Mouse (Mus musculus) cerebellum, adult 2 months (tissue): Measurements from ENCODE around the gene Lingo1. TPM values are rescaled to one million over a fixed set of nuclear protein-coding genes. Genes with fewer than 3 reads are reported as not detected.

Experiments
- DNase-seq, 2 experiments: peaks; one replicate each; pipeline ENCODE4 v3.0.0; 2021
- H3K27ac ChIP-seq: fragments of 200-500 bp; 2 replicates; pipeline ENCODE4 v1.5.1; 2012; ENCODE audit warnings: low read length, control low read depth, inconsistent platforms; ENCODE audit not compliant: insufficient read depth
- H3K27me3 ChIP-seq: fragments of 200-500 bp; 2 replicates; pipeline ENCODE4 v1.6.1; 2012; ENCODE audit warnings: inconsistent platforms, mild to moderate bottlenecking, low read length, moderate library complexity; ENCODE audit not compliant: control insufficient read depth, insufficient read depth
- H3K4me1 ChIP-seq: fragments of 200-500 bp; 2 replicates; pipeline ENCODE4 v1.6.1; 2011; ENCODE audit warnings: low read length; ENCODE audit not compliant: control insufficient read depth, insufficient read depth
- H3K4me3 ChIP-seq: fragments of 200-500 bp; replicated peaks from 2 replicates; pipeline ENCODE3; 2011; ENCODE audit warnings: mild to moderate bottlenecking, low read depth, low read length, control low read depth; ENCODE audit not compliant: insufficient read depth
- CTCF ChIP-seq: fragments of 200-500 bp; IDR thresholded peaks from 2 replicates; pipeline ENCODE4 v1.5.1; 2011; ENCODE audit warnings: low read depth, mild to moderate bottlenecking, control low read depth, low read length, moderate library complexity, borderline replicate concordance; ENCODE audit not compliant: insufficient read depth
- POLR2A ChIP-seq: fragments of 200-500 bp; IDR thresholded peaks from 2 replicates; pipeline ENCODE4 v1.6.1; 2011; ENCODE audit warnings: low read length, control low read depth, borderline replicate concordance; ENCODE audit not compliant: insufficient read depth
- WGBS: fragments of 180-500 bp; shearing (Covaris S2); methylation state at CpG from one replicate; pipeline ENCODE4 v1.1.7; 2018; 5-methylcytosine and 5-hydroxymethylcytosine counted together
- polyA plus RNA-seq: library from polyadenylated mRNA; depleted of rRNA; stranded (reverse); fragments of >200 nt; gene quantifications from 2 replicates; pipeline ENCODE4 v1.2.3, GENCODE M21; 2012

Gene Lingo1
- polyA plus RNA-seq, 1 experiment, result 88.3 TPM

- TF ChIP-seq CTCF (no peak), POLR2A (no peak)
- 75% methylated on average over 3 of the region's 3 CpGs for WGBS
- Histone ChIP-seq H3K27ac (no peak overlapping the region), H3K4me3 (no peak overlapping the region), H3K4me1 (peaks cover 7% of the 10 kb centered on the region; the same call in 1 of the 2 replicates), H3K27me3 (no peaks in the 10 kb centered on the region)
- no peak for DNase-seq
These were observed 102.2 kb downstream of the Lingo1 start for GRCm38 (mm10) chr9:56694079-56694478.

- 47% methylated on average over 3 of the region's 3 CpGs for WGBS
- no peak for DNase-seq
- TF ChIP-seq POLR2A (no peak), CTCF (no peak)
- H3K4me3 ChIP-seq, result no peak overlapping the region
- H3K27ac ChIP-seq, result no peak overlapping the region
- H3K4me1 ChIP-seq, result peaks cover 17% of the 10 kb centered on the region
- no peaks in the 10 kb centered on the region for H3K27me3 ChIP-seq
These were observed 105.0 kb downstream of the Lingo1 start for GRCm38 (mm10) chr9:56691226-56691625.

GRCm38 (mm10) chr9:56690679-56691078 is 105.6 kb downstream of the Lingo1 start:
- Histone ChIP-seq H3K4me1 (peaks cover 19% of the 10 kb centered on the region), H3K27me3 (no peaks in the 10 kb centered on the region), H3K4me3 (no peak overlapping the region), H3K27ac (no peak overlapping the region)
- WGBS, result 83% methylated on average over 1 of the region's 1 CpGs
- DNase-seq, result no peak
- TF ChIP-seq POLR2A (no peak), CTCF (no peak)

- Histone ChIP-seq H3K27ac (no peak overlapping the region), H3K4me3 (no peak overlapping the region), H3K27me3 (no peaks in the 10 kb centered on the region), H3K4me1 (peaks cover 19% of the 10 kb centered on the region)
- TF ChIP-seq POLR2A, result no peak
- no peak for TF ChIP-seq CTCF
- no peak for DNase-seq
- 60% methylated on average over 5 of the region's 5 CpGs for WGBS
These were observed 108.8 kb downstream of the Lingo1 start for GRCm38 (mm10) chr9:56687490-56687889.

GRCm38 (mm10) chr9:56687145-56687477 is 109.2 kb downstream of the Lingo1 start:
- no peak overlapping the region for H3K4me3 ChIP-seq
- no peak overlapping the region for H3K27ac ChIP-seq
- TF ChIP-seq POLR2A (no peak), CTCF (no peak)
- no peak for DNase-seq
- H3K27me3 ChIP-seq, result no peaks in the 10 kb centered on the region
- WGBS, result 61% methylated on average over 1 of the region's 1 CpGs
- peaks cover 19% of the 10 kb centered on the region for H3K4me1 ChIP-seq

GRCm38 (mm10) chr9:56686339-56687144 is 109.7 kb downstream of the Lingo1 start:
- Histone ChIP-seq H3K27ac (no peak overlapping the region), H3K4me3 (no peak overlapping the region), H3K4me1 (peaks cover 18% of the 10 kb centered on the region), H3K27me3 (no peaks in the 10 kb centered on the region)
- TF ChIP-seq POLR2A (no peak), CTCF (no peak)
- 78% methylated on average over 14 of the region's 14 CpGs for WGBS
- no peak for DNase-seq

GRCm38 (mm10) chr9:56682826-56683225 is 113.4 kb downstream of the Lingo1 start:
- no peak for DNase-seq
- H3K4me3 ChIP-seq, result no peak overlapping the region
- no peaks in the 10 kb centered on the region for H3K27me3 ChIP-seq
- TF ChIP-seq POLR2A (no peak), CTCF (no peak)
- H3K27ac ChIP-seq, result no peak overlapping the region
- H3K4me1 ChIP-seq, result peaks cover 12% of the 10 kb centered on the region
- 76% methylated on average over 4 of the region's 4 CpGs for WGBS

- WGBS, result 77% methylated on average over 7 of the region's 7 CpGs
- peaks cover 8% of the 10 kb centered on the region for H3K4me1 ChIP-seq
- DNase-seq, result no peak
- H3K27ac ChIP-seq, result no peak overlapping the region
- no peaks in the 10 kb centered on the region for H3K27me3 ChIP-seq
- TF ChIP-seq POLR2A (no peak), CTCF (no peak)
- no peak overlapping the region for H3K4me3 ChIP-seq
These were observed 114.3 kb downstream of the Lingo1 start for GRCm38 (mm10) chr9:56681950-56682349.
